Mouse (Mus musculus): ENCODE results near the gene Maml2.

DNA sequence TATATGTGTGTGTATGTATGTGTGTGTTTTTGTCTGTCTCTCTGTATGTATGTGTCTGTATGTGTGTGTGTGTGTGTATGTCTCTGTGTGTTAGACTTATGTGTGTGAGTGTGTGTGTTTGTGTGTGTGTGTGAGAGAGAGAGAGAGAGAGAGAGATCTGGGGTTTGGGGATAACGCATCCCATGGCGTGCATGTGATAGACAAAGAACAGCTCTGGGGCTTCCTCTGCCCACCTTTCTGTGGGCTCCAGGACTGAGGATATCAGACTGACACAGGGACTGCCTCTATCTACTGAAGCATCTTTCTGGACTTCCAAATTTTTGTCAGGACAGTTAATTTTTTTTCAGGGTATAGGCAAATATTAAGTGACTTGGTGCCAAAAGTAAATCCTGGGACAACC lies 242.5 kb downstream of the Maml2 start:
- no peak for TF ChIP-seq CTCF (IDR thresholded peaks at IDR 0.05; ENCODE audit: control insufficient read depth, insufficient read depth, insufficient read length)
- no peak for TF ChIP-seq MAX (IDR thresholded peaks at IDR 0.05)
- no peak for TF ChIP-seq CEBPB (IDR thresholded peaks at IDR 0.05; ENCODE audit: low read depth)
- no peak for TF ChIP-seq MYOG (IDR thresholded peaks at IDR 0.05; ENCODE audit: control insufficient read depth, extremely low read depth, insufficient read length)
- TF ChIP-seq USF1 (IDR thresholded peaks at IDR 0.05; ENCODE audit: low read depth) = no peak
- TF ChIP-seq MYOD1 (IDR thresholded peaks at IDR 0.05; ENCODE audit: control insufficient read depth, insufficient read length, low read depth) = no peak

Measured in C2C12 (cell line).